Mouse (Mus musculus): ENCODE measurements around the gene Ifnab. TPM values are rescaled to one million over a fixed set of nuclear protein-coding genes. Genes with fewer than 3 reads are reported as not detected.

Gene Ifnab
- total and polyA plus RNA-seq, 3 experiments: not detected

DNA sequence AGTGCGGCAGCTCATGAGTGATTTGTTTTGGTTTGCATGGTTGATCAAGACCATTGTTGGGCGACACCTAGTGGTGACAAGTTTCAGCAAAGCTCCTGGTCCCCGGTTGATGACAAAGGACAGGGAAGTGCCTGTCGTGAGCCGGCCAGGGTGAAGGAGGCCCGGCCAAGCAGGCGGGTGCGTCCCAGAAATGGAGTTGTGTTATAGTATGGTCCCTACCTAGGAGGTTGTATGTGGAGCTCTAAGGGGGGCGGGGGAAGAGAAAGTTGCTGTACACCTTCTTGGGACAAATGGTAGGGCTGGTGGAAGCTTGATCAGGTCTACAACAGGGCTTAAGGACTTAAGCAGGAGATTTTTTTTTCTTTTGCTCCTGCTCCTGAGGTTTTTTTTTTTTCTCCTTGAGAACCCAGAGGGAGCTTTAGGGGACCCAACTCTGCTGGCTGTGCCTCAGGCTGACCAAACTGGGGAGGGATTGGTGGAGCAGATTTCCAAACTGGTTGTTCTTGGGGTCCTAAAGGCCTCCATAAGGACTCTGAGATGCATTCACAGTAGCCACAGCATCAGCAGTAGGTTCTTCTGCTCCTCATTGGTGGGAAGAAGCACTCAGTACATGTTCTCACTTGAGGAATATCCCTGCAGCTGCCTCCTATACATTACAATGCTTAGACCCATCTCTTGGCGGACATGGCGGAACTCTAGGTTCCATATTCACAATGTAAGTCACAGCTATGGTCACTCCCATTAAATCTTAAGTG, 49.9 kb downstream of the Ifnab start:
- Histone ChIP-seq H3K9ac (ENCODE audit: insufficient read depth, low read depth) (no peak overlapping the region), H3K4me3 (replicated peaks in 1 of 3; ENCODE audit: low read depth in 2 of 3, low read length in 2 of 3, poor library complexity in 1 of 3) (peak overlapping the region; percentile 54 to 85 (median 61)), H3K27me3 (replicated peaks) (peaks cover 12% of the 10 kb centered on the region), H3K27ac (ENCODE audit: insufficient read depth, low read depth) (no peak overlapping the region), H3K4me1 (ENCODE audit: control insufficient read depth in 1 of 2, insufficient read depth in 2 of 2) (no peaks in the 10 kb centered on the region), H3K4me2 (ENCODE audit: insufficient read depth, low read depth, poor library complexity, severe bottlenecking) (no peak overlapping the region), H3K36me3 (replicated peaks in 1 of 2; ENCODE audit: control insufficient read depth in 1 of 2, insufficient read depth in 1 of 2, low read length in 1 of 2) (no peaks in the 10 kb centered on the region), H3K79me2 (replicated peaks; ENCODE audit: control insufficient read depth, extremely low read depth, insufficient read depth, poor library complexity, severe bottlenecking) (no peaks in the 10 kb centered on the region), H3K9me3 (replicated peaks; ENCODE audit: low read length) (peaks cover 4% of the 10 kb centered on the region)
- peak; percentile 97 for TF ChIP-seq ZNF384 (IDR thresholded peaks at IDR 0.05; ENCODE audit: low read depth, low read length)
- no peak for TF ChIP-seq PAX5 (IDR thresholded peaks at IDR 0.05; ENCODE audit: low read length)
- TF ChIP-seq ZKSCAN1 (IDR thresholded peaks at IDR 0.05; ENCODE audit: borderline replicate concordance, low read depth, low read length): no peak
- no peak for TF ChIP-seq SMC3 (IDR thresholded peaks at IDR 0.05; ENCODE audit: low read depth, low read length)
- no peak for TF ChIP-seq POLR2AphosphoS2 (IDR thresholded peaks at IDR 0.05; ENCODE audit: low read depth, low read length)
- peak; percentile 66 to 84 for TF ChIP-seq CTCF (conservative IDR thresholded peaks at IDR 0.05 in 1 of 2, IDR thresholded peaks at IDR 0.05 in 1 of 2; ENCODE audit: low read depth in 2 of 2, low read length in 2 of 2)
- TF ChIP-seq RAD21 (IDR thresholded peaks at IDR 0.05; ENCODE audit: low read depth, low read length): peak; percentile 41
- TF ChIP-seq ETS1 (conservative IDR thresholded peaks at IDR 0.05; ENCODE audit: low read depth, low read length): 0 out of 2 replicates have a peak, but pooled peaks have one; percentile 28
- no peak for TF ChIP-seq CHD1 (IDR thresholded peaks at IDR 0.05; ENCODE audit: low read depth, low read length)
- no peak; the same call in 1 of the 2 replicates for TF ChIP-seq ELF1 (IDR thresholded peaks at IDR 0.05; ENCODE audit: low read depth, low read length)
- TF ChIP-seq USF2 (conservative IDR thresholded peaks at IDR 0.05; ENCODE audit: low read depth, low read length): no peak
- TF ChIP-seq TBP (conservative IDR thresholded peaks at IDR 0.05; ENCODE audit: low read depth, low read length): peak; percentile 99
- TF ChIP-seq BHLHE40 (IDR thresholded peaks at IDR 0.05; ENCODE audit: low read depth, low read length): no peak
- TF ChIP-seq IRF4 (IDR thresholded peaks at IDR 0.05; ENCODE audit: low read depth, low read length): peak; percentile 85
- peak; percentile 74 for TF ChIP-seq CHD2 (IDR thresholded peaks at IDR 0.05; ENCODE audit: low read length)
- TF ChIP-seq RCOR1 (conservative IDR thresholded peaks at IDR 0.05; ENCODE audit: low read depth, low read length): no peak; the same call in 1 of the 2 replicates
- TF ChIP-seq TCF12 (IDR thresholded peaks at IDR 0.05; ENCODE audit: low read depth, low read length): no peak
- TF ChIP-seq MAZ (IDR thresholded peaks at IDR 0.05; ENCODE audit: low read depth, low read length): peak; percentile 82
- no peak for TF ChIP-seq SIN3A (IDR thresholded peaks at IDR 0.05; ENCODE audit: low read length)
- TF ChIP-seq ZC3H11A (IDR thresholded peaks at IDR 0.05; ENCODE audit: low read depth, low read length): no peak
- TF ChIP-seq MAX (IDR thresholded peaks at IDR 0.05; ENCODE audit: low read length): no peak
- TF ChIP-seq JUND (conservative IDR thresholded peaks at IDR 0.05; ENCODE audit: low read depth, low read length): no peak
- no peak for TF ChIP-seq JUN (IDR thresholded peaks at IDR 0.05; ENCODE audit: insufficient read depth, low read depth, low read length)
- no peak for TF ChIP-seq KAT2A (IDR thresholded peaks at IDR 0.05; ENCODE audit: insufficient replicate concordance, low read length)
- TF ChIP-seq POLR2A (IDR thresholded peaks at IDR 0.05; ENCODE audit: low read depth, low read length): no peak
- TF ChIP-seq NRF1 (IDR thresholded peaks at IDR 0.05; ENCODE audit: low read depth, low read length): no peak
- TF ChIP-seq USF1 (IDR thresholded peaks at IDR 0.05; ENCODE audit: low read depth, low read length): no peak
- peak; percentile 100 for TF ChIP-seq UBTF (IDR thresholded peaks at IDR 0.05; ENCODE audit: low read depth, low read length)
- no peak for TF ChIP-seq MXI1 (IDR thresholded peaks at IDR 0.05; ENCODE audit: low read depth, low read length)
- no peak for TF ChIP-seq MYC (IDR thresholded peaks at IDR 0.05; ENCODE audit: low read depth, low read length)
- 0 out of 2 replicates have a peak, but pooled peaks have one; percentile 12 for TF ChIP-seq E2F4 (IDR thresholded peaks at IDR 0.05; ENCODE audit: insufficient replicate concordance, low read depth, low read length)
- TF ChIP-seq GABPA (IDR thresholded peaks at IDR 0.05; ENCODE audit: insufficient replicate concordance, low read depth, low read length): no peak
- no peak for TF ChIP-seq HCFC1 (IDR thresholded peaks at IDR 0.05; ENCODE audit: low read depth, low read length)
- TF ChIP-seq MAFK (IDR thresholded peaks at IDR 0.05; ENCODE audit: insufficient replicate concordance, low read length): no peak
- TF ChIP-seq EP300 (IDR thresholded peaks at IDR 0.05; ENCODE audit: low read length): 0 out of 2 replicates have a peak, but pooled peaks have one; percentile 8
- no peak for TF ChIP-seq NELFE (IDR thresholded peaks at IDR 0.05; ENCODE audit: low read depth, low read length)
- TF ChIP-seq ZMIZ1 (IDR thresholded peaks at IDR 0.05; ENCODE audit: low read depth, low read length): no peak
- peak; percentile 15; the same call in 1 of the 2 replicates for TF ChIP-seq MEF2A (IDR thresholded peaks at IDR 0.05; ENCODE audit: borderline replicate concordance, low read depth, low read length)
- dilution Hi-C loops (cut with MboI; ENCODE audit: extremely low pct_ligation_motif_present, extremely low pct_unique_long_range_greater_than_20kb, low sequenced_read_pairs): no loop called here
- in situ Hi-C loops (cut with MboI; ENCODE audit: low pct_ligation_motif_present, low pct_unique_long_range_greater_than_20kb, low sequenced_read_pairs): no loop called here
- DNase-seq (ENCODE audit: extremely low read depth): peak; percentile 100

All from CH12.LX (cell line).